Mouse (Mus musculus) hindbrain, embryonic 15.5 days (tissue): ENCODE measurements at regions not wholly inside any gene's neighbourhood (a gene's known extent, or its start where the extent isn't known, plus 50 kb on each side); places are given as distances from the start of the nearest gene placed in this dataset.

Experiments
- ATAC-seq: fragments of 200-750 bp; cut with Nextera tagmentation; 2 replicates; pipeline ENCODE4 v1.8.0; 2017; ENCODE audit warnings: low read depth, moderate number of reproducible peaks, moderate TSS enrichment; ENCODE audit not compliant: low FRiP score
- H3K27ac ChIP-seq: fragments of 300-500 bp; sonication (generic); replicated peaks from 2 replicates; pipeline ENCODE4 v1.5.1; 2015; ENCODE audit warnings: mild to moderate bottlenecking, inconsistent platforms
- H3K27me3 ChIP-seq: fragments of 300-500 bp; sonication (generic); 2 replicates; pipeline ENCODE4 v1.6.1; 2015; ENCODE audit warnings: control low read depth, inconsistent platforms
- H3K36me3 ChIP-seq: fragments of 300-500 bp; sonication (generic); 2 replicates; pipeline ENCODE4 v1.6.1; 2015; ENCODE audit warnings: control low read depth, inconsistent platforms
- H3K4me1 ChIP-seq: fragments of 300-500 bp; sonication (generic); replicated peaks from 2 replicates; pipeline ENCODE4 v1.6.1; 2015; ENCODE audit warnings: control low read depth, inconsistent platforms
- H3K4me2 ChIP-seq: fragments of 300-500 bp; sonication (generic); 2 replicates; pipeline ENCODE4 v1.6.1; 2015; ENCODE audit warnings: moderate library complexity, mild to moderate bottlenecking, inconsistent platforms
- H3K4me3 ChIP-seq: fragments of 300-500 bp; sonication (generic); 2 replicates; pipeline ENCODE4 v1.5.1; 2015; ENCODE audit warnings: mild to moderate bottlenecking, inconsistent platforms
- H3K9ac ChIP-seq: fragments of 300-500 bp; sonication (generic); 2 replicates; pipeline ENCODE4 v1.6.1; 2015; ENCODE audit warnings: inconsistent platforms
- H3K9me3 ChIP-seq: fragments of 300-500 bp; sonication (generic); 2 replicates; pipeline ENCODE4 v1.6.1; 2016; ENCODE audit warnings: control low read depth, inconsistent platforms
- WGBS: fragments of 180-500 bp; shearing (Covaris S2); methylation state at CpG from one replicate; pipeline ENCODE4 v1.1.7; 2015; 5-methylcytosine and 5-hydroxymethylcytosine counted together

GRCm38 (mm10) chr16:76547087-76547486 is 173.5 kb upstream of the Nrip1 start:
- WGBS = 95% methylated on average over 4 of the region's 4 CpGs
- ATAC-seq = no peak
- no peaks in the 10 kb centered on the region for H3K27me3 ChIP-seq

GRCm38 (mm10) chr16:76546632-76547031 is 173.0 kb upstream of the Nrip1 start:
- H3K9me3 ChIP-seq = no peaks in the 10 kb centered on the region
- no peaks in the 10 kb centered on the region for H3K4me1 ChIP-seq
- H3K4me3 ChIP-seq = no peak overlapping the region
- no peak overlapping the region for H3K27ac ChIP-seq
- 97% methylated on average over 2 of the region's 2 CpGs for WGBS
- H3K36me3 ChIP-seq = no peaks in the 10 kb centered on the region
- no peak overlapping the region for H3K9ac ChIP-seq
- no peaks in the 10 kb centered on the region for H3K27me3 ChIP-seq
- H3K4me2 ChIP-seq = no peak overlapping the region
- ATAC-seq = no peak

More at GRCm38 (mm10) chr16:76547087-76547486, 173.5 kb upstream of the Nrip1 start:
- Histone ChIP-seq H3K9me3 (no peaks in the 10 kb centered on the region), H3K4me3 (no peak overlapping the region), H3K27ac (no peak overlapping the region), H3K4me1 (no peaks in the 10 kb centered on the region), H3K9ac (no peak overlapping the region), H3K36me3 (no peaks in the 10 kb centered on the region), H3K4me2 (no peak overlapping the region)

- Histone ChIP-seq H3K27me3 (no peaks in the 10 kb centered on the region), H3K9ac (no peak overlapping the region), H3K36me3 (no peaks in the 10 kb centered on the region), H3K4me2 (no peak overlapping the region), H3K4me3 (no peak overlapping the region), H3K9me3 (no peaks in the 10 kb centered on the region), H3K27ac (no peak overlapping the region), H3K4me1 (no peaks in the 10 kb centered on the region)
- ATAC-seq = no peak
- 76% methylated on average over 2 of the region's 2 CpGs for WGBS
Measured at GRCm38 (mm10) chr16:76545942-76546341, 172.3 kb upstream of the Nrip1 start.

DNA sequence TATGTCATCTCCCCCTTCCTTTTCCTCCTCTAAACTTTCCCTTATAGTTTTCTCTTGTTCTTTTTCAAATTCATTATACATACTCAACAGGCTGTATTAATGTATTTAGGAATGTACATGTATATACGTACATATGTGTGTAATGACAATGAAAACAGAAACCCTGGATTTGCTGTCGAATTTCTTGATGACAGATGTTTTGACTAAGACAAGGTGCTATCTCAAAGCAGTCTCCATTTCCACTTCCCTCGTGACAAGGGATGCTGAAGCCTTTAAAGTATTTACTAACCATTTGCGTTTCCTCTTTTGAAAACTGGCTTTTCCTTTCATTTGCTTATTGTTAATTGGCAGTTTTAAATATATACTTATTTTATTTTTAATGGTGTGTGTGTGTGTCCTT is 171.3 kb upstream of the Nrip1 start:
- H3K27me3 ChIP-seq = no peaks in the 10 kb centered on the region
- H3K9me3 ChIP-seq = no peaks in the 10 kb centered on the region
- 92% methylated on average over 4 of the region's 4 CpGs for WGBS
- H3K4me1 ChIP-seq = 0 out of 2 replicates have a peak, but pooled peaks cover under 1% of the 10 kb centered on the region
- no peaks in the 10 kb centered on the region for H3K36me3 ChIP-seq
- H3K4me3 ChIP-seq = no peak overlapping the region
- H3K4me2 ChIP-seq = no peak overlapping the region
- ATAC-seq = no peak
- H3K27ac ChIP-seq = no peak overlapping the region
- no peak overlapping the region for H3K9ac ChIP-seq

DNA sequence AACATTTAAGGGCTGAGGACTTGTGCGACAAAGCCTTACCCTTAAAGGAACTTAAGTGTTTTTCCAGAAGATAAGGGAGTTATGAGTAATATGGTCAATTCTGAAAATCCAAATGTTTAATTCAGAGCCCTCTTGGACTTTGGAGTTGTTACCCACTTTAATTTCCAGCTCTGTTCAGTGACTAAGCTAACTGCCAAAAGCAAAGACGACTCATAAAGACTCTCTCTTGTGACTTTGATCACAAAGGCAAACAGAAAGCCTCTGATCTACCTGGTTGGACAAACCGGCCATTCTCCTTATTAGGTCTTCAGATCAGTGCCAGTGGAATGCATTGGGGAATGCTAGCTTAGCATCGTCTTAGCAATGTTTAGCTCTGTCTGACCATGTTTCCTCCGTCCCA is 167.3 kb upstream of the Nrip1 start:
- Histone ChIP-seq H3K4me3 (no peak overlapping the region), H3K9ac (no peak overlapping the region), H3K27ac (no peak overlapping the region), H3K4me2 (no peak overlapping the region), H3K27me3 (no peaks in the 10 kb centered on the region), H3K9me3 (no peaks in the 10 kb centered on the region), H3K36me3 (no peaks in the 10 kb centered on the region), H3K4me1 (peaks cover 6% of the 10 kb centered on the region; the same call in 1 of the 2 replicates)
- WGBS = 70% methylated on average over 5 of the region's 5 CpGs
- ATAC-seq = no peak

DNA sequence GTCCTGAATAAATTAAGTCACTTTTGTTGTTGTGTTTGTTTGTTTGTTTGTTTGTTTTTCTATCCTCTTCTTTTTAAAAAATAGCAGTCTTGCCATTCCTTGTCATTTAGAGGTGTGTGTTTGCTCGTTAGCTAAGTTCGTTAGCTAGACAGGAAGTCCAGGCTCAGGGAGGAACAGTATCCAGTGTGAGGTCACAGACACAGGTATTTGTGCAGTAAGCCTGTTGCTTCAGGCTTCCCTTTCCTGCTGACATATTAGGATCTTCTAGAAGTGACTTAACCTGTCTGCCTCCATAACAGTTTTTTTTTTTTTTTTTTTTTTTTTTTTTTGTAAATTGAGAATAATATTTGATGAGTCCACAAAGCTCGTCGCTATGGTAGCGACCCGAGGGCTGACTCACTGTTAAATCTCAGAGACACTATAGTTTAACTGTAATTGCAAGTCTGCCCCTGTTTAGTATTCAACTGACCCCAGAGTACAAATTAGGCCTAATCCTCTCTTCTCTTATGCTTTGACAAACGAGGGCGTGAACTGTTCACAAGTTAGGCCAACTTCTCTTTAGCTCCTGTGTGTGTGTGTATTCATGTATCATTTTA is 166.8 kb upstream of the Nrip1 start:
- H3K4me2 ChIP-seq = no peak overlapping the region
- no peaks in the 10 kb centered on the region for H3K27me3 ChIP-seq
- no peaks in the 10 kb centered on the region for H3K36me3 ChIP-seq
- H3K4me1 ChIP-seq = peaks cover 6% of the 10 kb centered on the region; the same call in 1 of the 2 replicates
- H3K9ac ChIP-seq = no peak overlapping the region
- no peaks in the 10 kb centered on the region for H3K9me3 ChIP-seq
- ATAC-seq = no peak
- no peak overlapping the region for H3K4me3 ChIP-seq
- H3K27ac ChIP-seq = no peak overlapping the region
- WGBS = 63% methylated on average over 8 of the region's 8 CpGs

GRCm38 (mm10) chr16:76539669-76540068 is 166.0 kb upstream of the Nrip1 start:
- Histone ChIP-seq H3K4me1 (peaks cover 6% of the 10 kb centered on the region; the same call in 1 of the 2 replicates), H3K4me3 (no peak overlapping the region), H3K27me3 (no peaks in the 10 kb centered on the region), H3K4me2 (peak overlapping the region; percentile 3; the same call in 1 of the 2 replicates), H3K36me3 (no peaks in the 10 kb centered on the region), H3K9me3 (no peaks in the 10 kb centered on the region), H3K27ac (no peak overlapping the region), H3K9ac (no peak overlapping the region)
- WGBS = 6% methylated on average over 6 of the region's 6 CpGs
- ATAC-seq = peak; percentile 48; the same call in 1 of the 2 replicates

GRCm38 (mm10) chr16:76537871-76538270 is 164.2 kb upstream of the Nrip1 start:
- H3K36me3 ChIP-seq = no peaks in the 10 kb centered on the region
- no peak overlapping the region for H3K4me3 ChIP-seq
- peaks cover 6% of the 10 kb centered on the region; the same call in 1 of the 2 replicates for H3K4me1 ChIP-seq
- H3K27me3 ChIP-seq = no peaks in the 10 kb centered on the region
- ATAC-seq = no peak
- no peak overlapping the region for H3K4me2 ChIP-seq
- WGBS = 95% methylated on average over 11 of the region's 11 CpGs
- no peaks in the 10 kb centered on the region for H3K9me3 ChIP-seq
- H3K9ac ChIP-seq = no peak overlapping the region
- no peak overlapping the region for H3K27ac ChIP-seq

- H3K9me3 ChIP-seq = no peaks in the 10 kb centered on the region
- ATAC-seq = no peak
- no peaks in the 10 kb centered on the region for H3K36me3 ChIP-seq
- H3K4me2 ChIP-seq = no peak overlapping the region
- no peaks in the 10 kb centered on the region for H3K4me1 ChIP-seq
- H3K9ac ChIP-seq = no peak overlapping the region
- H3K27ac ChIP-seq = no peak overlapping the region
- no peak overlapping the region for H3K4me3 ChIP-seq
- H3K27me3 ChIP-seq = no peaks in the 10 kb centered on the region
- WGBS = 89% methylated on average over 8 of the region's 8 CpGs
Measured at GRCm38 (mm10) chr16:76532928-76533217, 159.2 kb upstream of the Nrip1 start.

GRCm38 (mm10) chr16:76532142-76532927 is 158.7 kb upstream of the Nrip1 start:
- 82% methylated on average over 19 of the region's 19 CpGs for WGBS
- Histone ChIP-seq H3K9me3 (no peaks in the 10 kb centered on the region), H3K4me3 (no peak overlapping the region), H3K36me3 (no peaks in the 10 kb centered on the region), H3K27ac (no peak overlapping the region), H3K4me2 (no peak overlapping the region), H3K4me1 (no peaks in the 10 kb centered on the region), H3K9ac (no peak overlapping the region), H3K27me3 (no peaks in the 10 kb centered on the region)
- ATAC-seq = no peak

DNA sequence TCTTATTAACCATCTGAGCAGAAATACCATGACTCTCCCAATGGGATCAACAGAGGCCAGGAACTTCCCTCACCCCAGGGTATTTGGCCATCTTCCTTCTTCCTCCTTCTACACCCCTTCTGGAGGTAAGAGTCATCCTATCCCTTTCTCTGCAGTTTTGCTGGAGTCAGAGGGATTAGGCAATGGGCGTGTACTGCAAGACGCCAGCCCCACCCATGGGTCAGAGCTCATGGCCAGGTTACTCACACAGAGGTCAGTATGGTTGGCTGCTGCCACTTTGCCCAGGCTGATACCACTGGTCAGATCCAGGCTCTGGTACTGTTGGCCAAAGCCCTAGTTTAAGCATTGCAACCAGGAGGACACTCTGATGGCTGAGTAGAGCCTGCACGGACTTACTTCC is 157.3 kb upstream of the Nrip1 start:
- H3K9ac ChIP-seq = no peak overlapping the region
- H3K27me3 ChIP-seq = no peaks in the 10 kb centered on the region
- H3K36me3 ChIP-seq = no peaks in the 10 kb centered on the region
- no peaks in the 10 kb centered on the region for H3K9me3 ChIP-seq
- no peak for ATAC-seq
- H3K4me3 ChIP-seq = no peak overlapping the region
- H3K4me2 ChIP-seq = no peak overlapping the region
- 92% methylated on average over 3 of the region's 3 CpGs for WGBS
- no peaks in the 10 kb centered on the region for H3K4me1 ChIP-seq
- no peak overlapping the region for H3K27ac ChIP-seq

DNA sequence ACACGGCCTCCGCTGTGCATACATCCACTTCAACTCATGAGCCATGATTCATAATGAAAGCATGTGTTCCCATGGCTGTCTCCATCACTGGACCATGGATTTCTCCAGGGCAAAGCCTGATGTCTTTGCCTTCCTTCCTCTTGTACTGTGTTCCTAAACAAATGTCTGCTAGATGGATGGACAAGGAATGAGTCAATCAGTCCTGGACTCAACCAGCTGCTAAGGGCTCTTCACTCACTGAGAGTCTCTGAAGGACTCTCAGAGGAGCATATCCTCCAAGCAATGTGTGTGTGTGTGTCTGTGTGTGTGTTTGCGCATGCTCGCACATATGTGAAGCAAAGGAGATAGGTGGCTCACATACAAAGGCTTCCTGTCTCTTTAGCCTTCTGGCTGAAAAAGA is 156.0 kb upstream of the Nrip1 start:
- Histone ChIP-seq H3K36me3 (no peaks in the 10 kb centered on the region), H3K27me3 (no peaks in the 10 kb centered on the region), H3K4me3 (no peak overlapping the region), H3K9ac (no peak overlapping the region), H3K27ac (no peak overlapping the region), H3K9me3 (no peaks in the 10 kb centered on the region), H3K4me1 (no peaks in the 10 kb centered on the region), H3K4me2 (no peak overlapping the region)
- no peak for ATAC-seq
- WGBS = 95% methylated on average over 4 of the region's 4 CpGs
